In the genomic region with DNA sequence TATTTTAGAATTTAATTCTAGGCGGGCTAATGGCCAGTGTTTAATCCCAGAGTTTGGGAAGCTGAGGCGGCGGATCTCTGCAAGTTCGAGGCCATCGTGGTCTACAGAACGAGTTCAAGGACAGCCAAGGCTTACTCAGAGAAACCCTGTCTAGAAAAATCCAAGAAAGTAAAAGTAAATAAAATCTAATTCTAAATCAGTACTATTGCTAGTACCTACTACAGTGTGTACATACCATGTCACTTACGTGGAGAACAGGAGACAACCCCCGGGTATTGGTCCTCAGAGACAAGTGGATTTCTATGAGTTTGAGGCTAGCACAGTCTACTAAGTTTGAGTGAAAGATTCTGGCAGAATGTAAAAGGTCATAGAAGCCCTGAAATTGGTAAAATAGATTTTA, we compare ENCODE assay signal across 8 mouse cellular contexts. TPM values are rescaled to one million over a fixed set of nuclear protein-coding genes. Genes with fewer than 3 reads are reported as not detected.
DNase-seq lines count a peak whose midpoint lies in the region; ATAC-seq and TF ChIP-seq lines count a peak whose summit lies in the region.

No protein-coding gene starts in this region.

- H3K4me2 ChIP-seq in embryonic facial prominence, embryonic 13.5 days: peak overlapping the region; percentile 74
- peak overlapping the region; percentile 66 for H3K4me2 ChIP-seq in intestine, embryonic 15.5 days (replicated peaks)
- peak overlapping the region; percentile 55 for H3K4me2 ChIP-seq in neural tube, embryonic 12.5 days (replicated peaks)

- TF ChIP-seq CTCF in liver, adult 2 months (IDR thresholded peaks at IDR 0.05; ENCODE audit: low read depth, low read length): no peak

- H3K4me1 ChIP-seq in liver, adult 2 months (ENCODE audit: control insufficient read depth, insufficient read depth, low read length): peaks cover 4% of the 10 kb centered on the region
- H3K4me1 ChIP-seq in embryonic facial prominence, embryonic 13.5 days: peaks cover 15% of the 10 kb centered on the region
- peaks cover 6% of the 10 kb centered on the region for H3K4me1 ChIP-seq in intestine, embryonic 15.5 days (replicated peaks)
- peaks cover 7% of the 10 kb centered on the region; the same call in 1 of the 2 replicates for H3K4me1 ChIP-seq in neural tube, embryonic 12.5 days

- H3K27ac ChIP-seq in liver, adult 2 months (replicated peaks; ENCODE audit: insufficient read depth, low read depth, low read length): peak overlapping the region; percentile 96
- H3K27ac ChIP-seq in embryonic facial prominence, embryonic 13.5 days: peak overlapping the region; percentile 94
- H3K27ac ChIP-seq in intestine, embryonic 15.5 days: peak overlapping the region; percentile 93
- peak overlapping the region; percentile 70; the same call in 1 of the 2 replicates for H3K27ac ChIP-seq in neural tube, embryonic 12.5 days

- H3K9ac ChIP-seq in liver, adult 2 months (ENCODE audit: low read depth, low read length): peak overlapping the region; percentile 88
- H3K9ac ChIP-seq in embryonic facial prominence, embryonic 13.5 days: peak overlapping the region; percentile 92
- H3K9ac ChIP-seq in intestine, embryonic 15.5 days: peak overlapping the region; percentile 90
- H3K9ac ChIP-seq in neural tube, embryonic 12.5 days: peak overlapping the region; percentile 78

- peaks cover 8% of the 10 kb centered on the region; the same call in 1 of the 2 replicates for H3K79me2 ChIP-seq in liver, adult 2 months (ENCODE audit: control insufficient read depth, insufficient read depth, low read length)

- H3K4me3 ChIP-seq in liver, adult 2 months (ENCODE audit: insufficient read depth, low read depth, low read length): peak overlapping the region; percentile 94
- H3K4me3 ChIP-seq in embryonic facial prominence, embryonic 13.5 days: peak overlapping the region; percentile 93
- peak overlapping the region; percentile 68 for H3K4me3 ChIP-seq in intestine, embryonic 15.5 days (replicated peaks)
- H3K4me3 ChIP-seq in neural tube, embryonic 12.5 days: peak overlapping the region; percentile 86

- WGBS in liver, adult 2 months: 16% methylated on average over 8 of the region's 8 CpGs
- 32% methylated on average over 8 of the region's 8 CpGs for WGBS in embryonic facial prominence, embryonic 13.5 days
- WGBS in intestine, embryonic 15.5 days: 26% methylated on average over 8 of the region's 8 CpGs
- 36% methylated on average over 8 of the region's 8 CpGs for WGBS in neural tube, embryonic 12.5 days

- TF ChIP-seq POLR2A in liver, adult 2 months (IDR thresholded peaks at IDR 0.05; ENCODE audit: extremely low read depth, insufficient read depth, low read length): no peak

- H3K27me3 ChIP-seq in liver, adult 2 months (ENCODE audit: control insufficient read depth, insufficient read depth, low read length): no peaks in the 10 kb centered on the region
- no peaks in the 10 kb centered on the region for H3K27me3 ChIP-seq in embryonic facial prominence, embryonic 13.5 days
- no peaks in the 10 kb centered on the region for H3K27me3 ChIP-seq in intestine, embryonic 15.5 days (replicated peaks)
- no peaks in the 10 kb centered on the region for H3K27me3 ChIP-seq in neural tube, embryonic 12.5 days (replicated peaks)

- no peak for DNase-seq in liver, adult 2 months (ENCODE audit: extremely low read depth, low read depth, low spot score)
- DNase-seq in liver: no peak
- DNase-seq in urinary bladder, adult 2 months (ENCODE audit: low spot score): no peak
- no peak for DNase-seq in c-Kit-positive CD71-positive TER-119-positive erythroid progenitor cells, embryonic 14.5 days (ENCODE audit: low spot score)
- DNase-seq in ovary, postnatal 10 days (ENCODE audit: low spot score): no peak

- H3K36me3 ChIP-seq in liver, adult 2 months (ENCODE audit: control insufficient read depth, insufficient read depth, low read length): peaks cover 11% of the 10 kb centered on the region
- peaks cover 16% of the 10 kb centered on the region for H3K36me3 ChIP-seq in embryonic facial prominence, embryonic 13.5 days
- peaks cover 2% of the 10 kb centered on the region; the same call in 1 of the 2 replicates for H3K36me3 ChIP-seq in intestine, embryonic 15.5 days
- H3K36me3 ChIP-seq in neural tube, embryonic 12.5 days: peaks cover 12% of the 10 kb centered on the region

- no peaks in the 10 kb centered on the region for H3K9me3 ChIP-seq in embryonic facial prominence, embryonic 13.5 days
- H3K9me3 ChIP-seq in intestine, embryonic 15.5 days: no peaks in the 10 kb centered on the region
- H3K9me3 ChIP-seq in neural tube, embryonic 12.5 days: no peaks in the 10 kb centered on the region

- ATAC-seq in embryonic facial prominence, embryonic 13.5 days (ENCODE audit: insufficient number of reproducible peaks, insufficient read depth, low FRiP score, low TSS enrichment, low read depth): peak; percentile 56; the same call in 1 of the 2 replicates
- ATAC-seq in intestine, embryonic 15.5 days: peak; percentile 42
- ATAC-seq in neural tube, embryonic 12.5 days (ENCODE audit: low FRiP score, low read depth): peak; percentile 54

RNA-seq across cellular contexts. Expression of a gene that starts 0.5 kb away (rescaled TPM):
- total RNA-seq in liver, adult 2 months (2014; rRNA removed): 9.7 and 10.5 TPM in 2 replicates
- polyA plus RNA-seq in liver, adult 2 months (2012; rRNA removed): 3.7 and 3.8 TPM in 2 replicates
- 27.7 and 28.5 TPM in 2 replicates for polyA plus RNA-seq in embryonic facial prominence, embryonic 13.5 days (2015; fragmentation: Nextera tagmentation; extraction: Ambion mirVana)
- polyA plus RNA-seq in intestine, embryonic 15.5 days (2015; fragmentation: Nextera tagmentation; extraction: Ambion mirVana): 26.4 and 32.3 TPM in 2 replicates
- polyA plus RNA-seq in neural tube, embryonic 12.5 days (2016; fragmentation: Nextera tagmentation; extraction: Ambion mirVana): 24.4 and 28.6 TPM in 2 replicates
- 8.6 and 9.1 TPM in 2 replicates for polyA plus RNA-seq in urinary bladder, adult 2 months (2012; rRNA removed)

RNA-seq across cellular contexts. Expression of a gene that starts 8.6 kb away (rescaled TPM):
- 55.8 and 67.7 TPM in 2 replicates for total RNA-seq in liver, adult 2 months (2014; rRNA removed)
- 8.7 and 11.6 TPM in 2 replicates for polyA plus RNA-seq in liver, adult 2 months (2012; rRNA removed)
- 272 and 285 TPM in 2 replicates for polyA plus RNA-seq in embryonic facial prominence, embryonic 13.5 days (2015; fragmentation: Nextera tagmentation; extraction: Ambion mirVana)
- polyA plus RNA-seq in intestine, embryonic 15.5 days (2015; fragmentation: Nextera tagmentation; extraction: Ambion mirVana): 189 and 209 TPM in 2 replicates
- 264 and 270 TPM in 2 replicates for polyA plus RNA-seq in neural tube, embryonic 12.5 days (2016; fragmentation: Nextera tagmentation; extraction: Ambion mirVana)
- 79.2 and 94.9 TPM in 2 replicates for polyA plus RNA-seq in urinary bladder, adult 2 months (2012; rRNA removed)

RNA-seq across cellular contexts. Expression of a gene that starts 10.0 kb away (rescaled TPM):
- total RNA-seq in liver, adult 2 months (2014; rRNA removed): 6.7 and 6.9 TPM in 2 replicates
- polyA plus RNA-seq in liver, adult 2 months (2012; rRNA removed): 1.2 and 1.3 TPM in 2 replicates
- polyA plus RNA-seq in embryonic facial prominence, embryonic 13.5 days (2015; fragmentation: Nextera tagmentation; extraction: Ambion mirVana): 44.9 and 51.2 TPM in 2 replicates
- polyA plus RNA-seq in intestine, embryonic 15.5 days (2015; fragmentation: Nextera tagmentation; extraction: Ambion mirVana): 21.3 and 21.6 TPM in 2 replicates
- 44.9 and 51.6 TPM in 2 replicates for polyA plus RNA-seq in neural tube, embryonic 12.5 days (2016; fragmentation: Nextera tagmentation; extraction: Ambion mirVana)
- polyA plus RNA-seq in urinary bladder, adult 2 months (2012; rRNA removed): 11.7 and 12.8 TPM in 2 replicates
